Mouse (Mus musculus) ES-Bruce4 (cell line): ENCODE results near the gene Slc16a9.

ENCODE experiments used
- CTCF ChIP-seq: IDR thresholded peaks from one replicate; pipeline ENCODE4 v1.8.1; 2011; ENCODE audit warnings: low read depth, low read length
- POLR2A ChIP-seq: IDR thresholded peaks from one replicate; pipeline ENCODE4 v1.8.1; 2011; ENCODE audit warnings: low read length; ENCODE audit not compliant: insufficient read depth

- TF ChIP-seq POLR2A = no peak
- no peak for TF ChIP-seq CTCF
Observed at GRCm38 (mm10) chr10:70199466-70200210, 45.3 kb upstream of the Slc16a9 start.
